Mouse (Mus musculus) thymus, adult 2 months (tissue): ENCODE data around the gene Cdc42bpa. TPM values are rescaled to one million over a fixed set of nuclear protein-coding genes. Genes with fewer than 3 reads are reported as not detected.

Experiments used
- DNase-seq: peaks from one replicate; pipeline ENCODE4 v3.0.0; 2021
- H3K27ac ChIP-seq: fragments of 200-500 bp; 2 replicates; pipeline ENCODE4 v1.5.1; 2012; ENCODE audit warnings: low read length, control low read depth; ENCODE audit not compliant: control insufficient read depth, insufficient read depth
- H3K27me3 ChIP-seq: fragments of 200-500 bp; 2 replicates; pipeline ENCODE4 v1.6.1; 2012; ENCODE audit warnings: mild to moderate bottlenecking, low read length, moderate library complexity, mixed read lengths; ENCODE audit not compliant: control insufficient read depth, insufficient read depth
- H3K36me3 ChIP-seq: fragments of 200-500 bp; 2 replicates; pipeline ENCODE4 v1.6.1; 2012; ENCODE audit warnings: mild to moderate bottlenecking, low read length, moderate library complexity; ENCODE audit not compliant: control insufficient read depth, insufficient read depth
- H3K4me1 ChIP-seq: fragments of 200-500 bp; replicated peaks from 2 replicates; pipeline ENCODE4 v1.6.1; 2012; ENCODE audit warnings: low read length; ENCODE audit not compliant: control insufficient read depth, insufficient read depth
- H3K4me3 ChIP-seq: fragments of 200-500 bp; 2 replicates; pipeline ENCODE4 v1.5.1; 2012; ENCODE audit warnings: mild to moderate bottlenecking, low read length, control low read depth, moderate library complexity; ENCODE audit not compliant: control insufficient read depth, insufficient read depth
- CTCF ChIP-seq: fragments of 200-500 bp; IDR thresholded peaks from 2 replicates; pipeline ENCODE4 v1.5.1; 2012; ENCODE audit warnings: mild to moderate bottlenecking, control low read depth, low read length, moderate library complexity, borderline replicate concordance; ENCODE audit not compliant: control insufficient read depth, poor library complexity, insufficient read depth; ENCODE audit errors: extremely low read depth
- POLR2A ChIP-seq: fragments of 200-500 bp; IDR thresholded peaks from 2 replicates; pipeline ENCODE4 v1.6.1; 2012; ENCODE audit warnings: mild to moderate bottlenecking, low read length, control low read depth, moderate library complexity; ENCODE audit not compliant: control insufficient read depth, poor library complexity, insufficient read depth; ENCODE audit errors: extremely low read depth
- WGBS: fragments of 180-500 bp; shearing (Covaris S2); methylation state at CpG from one replicate; pipeline ENCODE4 v1.1.7; 2018; 5-methylcytosine and 5-hydroxymethylcytosine counted together
- polyA plus RNA-seq: library from polyadenylated mRNA; depleted of rRNA; stranded (reverse); fragments of >200 nt; gene quantifications from 2 replicates; pipeline ENCODE4 v1.2.3, GENCODE M21; 2012

Cdc42bpa gene
- polyA plus RNA-seq, 1 experiment: 3.9 TPM

DNA sequence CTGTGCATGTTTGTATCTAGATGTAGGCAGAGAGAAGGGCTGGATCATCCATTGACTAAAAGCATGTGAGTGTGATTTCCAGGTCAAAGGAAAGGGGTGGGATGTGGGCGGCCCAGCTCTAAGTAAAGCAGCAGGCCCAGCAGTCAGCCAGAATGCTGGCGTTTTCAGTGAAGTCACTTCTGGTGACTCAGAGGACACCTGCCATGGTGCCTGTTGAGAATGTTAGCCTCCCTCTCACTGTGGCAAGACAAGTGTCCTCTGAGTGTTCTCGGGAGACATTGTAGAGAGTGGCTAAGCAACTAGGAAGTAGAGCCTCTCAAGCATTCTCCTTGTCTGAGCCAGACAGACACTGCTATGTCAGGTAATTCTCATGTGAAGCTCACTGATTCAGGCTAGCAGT is 144.3 kb downstream of the Cdc42bpa start:
- Histone ChIP-seq H3K4me3 (no peak overlapping the region), H3K4me1 (no peaks in the 10 kb centered on the region), H3K27me3 (no peaks in the 10 kb centered on the region), H3K27ac (no peak overlapping the region), H3K36me3 (no peaks in the 10 kb centered on the region)
- WGBS: 93% methylated on average over 3 of the region's 3 CpGs
- DNase-seq: no peak
- TF ChIP-seq POLR2A (no peak), CTCF (no peak)

DNA sequence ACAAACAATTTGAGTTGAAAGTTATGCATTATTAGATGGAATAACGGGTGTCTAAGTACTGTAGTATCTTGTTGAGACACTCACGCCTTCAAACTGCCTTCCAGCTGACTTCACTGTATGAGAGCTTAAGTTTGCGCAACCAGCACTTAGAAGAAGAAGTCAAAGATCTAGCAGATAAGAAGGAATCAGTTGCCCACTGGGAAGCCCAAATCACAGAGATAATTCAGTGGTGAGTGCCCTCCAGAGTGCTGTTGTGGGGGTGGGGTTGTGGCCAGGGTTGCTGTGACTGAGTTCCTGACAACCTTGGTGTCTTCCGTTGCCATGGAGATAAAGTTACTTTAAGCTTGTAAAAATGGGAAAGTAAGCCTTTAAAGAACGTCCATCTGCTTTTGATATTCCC is 148.8 kb downstream of the Cdc42bpa start:
- Histone ChIP-seq H3K27me3 (no peaks in the 10 kb centered on the region), H3K4me3 (no peak overlapping the region), H3K36me3 (no peaks in the 10 kb centered on the region), H3K27ac (no peak overlapping the region), H3K4me1 (no peaks in the 10 kb centered on the region)
- WGBS: 30% methylated on average over 5 of the region's 5 CpGs
- no peak for DNase-seq
- TF ChIP-seq POLR2A: no peak
- no peak for TF ChIP-seq CTCF

DNA sequence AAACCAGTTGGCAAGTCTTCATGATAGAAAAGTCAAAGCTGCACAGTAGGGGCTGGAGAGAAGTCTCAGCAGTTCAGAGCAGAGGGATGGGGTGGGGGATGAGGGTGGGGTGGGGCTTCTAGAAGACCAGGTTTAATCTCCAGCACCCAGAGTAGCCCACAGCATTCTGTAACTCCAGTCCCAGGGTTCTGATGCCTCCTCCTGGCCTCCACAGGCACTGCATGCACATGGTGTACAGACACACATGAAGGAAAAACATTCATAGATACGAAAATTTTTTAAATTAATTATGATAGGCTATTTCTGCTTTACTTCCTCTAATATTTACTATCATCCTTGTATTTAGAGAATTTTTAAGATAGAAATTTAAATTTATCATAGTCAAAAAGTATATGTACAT is 156.3 kb downstream of the Cdc42bpa start:
- Histone ChIP-seq H3K4me3 (no peak overlapping the region), H3K27me3 (no peaks in the 10 kb centered on the region), H3K36me3 (no peaks in the 10 kb centered on the region), H3K4me1 (no peaks in the 10 kb centered on the region), H3K27ac (no peak overlapping the region)
- WGBS: 96% methylated on average over 1 of the region's 1 CpGs
- peak; percentile 11 for DNase-seq
- TF ChIP-seq POLR2A: no peak
- no peak for TF ChIP-seq CTCF

DNA sequence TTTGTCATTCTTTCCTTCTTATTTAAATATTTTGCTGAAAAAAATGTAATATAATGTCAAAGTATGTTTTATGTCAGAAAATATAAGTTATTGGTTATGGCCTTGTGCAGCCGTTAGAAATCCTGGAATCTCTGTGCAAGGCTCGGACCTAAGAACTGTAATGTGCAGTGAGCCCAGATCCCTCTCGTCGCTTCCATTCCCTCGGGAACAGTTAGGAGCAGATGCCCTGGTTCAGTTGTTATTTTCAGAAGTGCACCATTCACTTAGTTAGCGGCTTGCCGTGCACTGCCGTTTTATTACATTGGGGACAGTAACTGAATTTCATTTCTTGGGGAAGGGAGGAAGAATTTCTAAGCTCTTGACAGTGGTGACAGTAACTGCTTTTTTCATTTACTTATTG is 158.0 kb downstream of the Cdc42bpa start:
- Histone ChIP-seq H3K4me3 (no peak overlapping the region), H3K36me3 (no peaks in the 10 kb centered on the region), H3K27ac (no peak overlapping the region), H3K27me3 (no peaks in the 10 kb centered on the region), H3K4me1 (no peaks in the 10 kb centered on the region)
- no peak for DNase-seq
- no peak for TF ChIP-seq CTCF
- TF ChIP-seq POLR2A: no peak
- 97% methylated on average over 8 of the region's 8 CpGs for WGBS

DNA sequence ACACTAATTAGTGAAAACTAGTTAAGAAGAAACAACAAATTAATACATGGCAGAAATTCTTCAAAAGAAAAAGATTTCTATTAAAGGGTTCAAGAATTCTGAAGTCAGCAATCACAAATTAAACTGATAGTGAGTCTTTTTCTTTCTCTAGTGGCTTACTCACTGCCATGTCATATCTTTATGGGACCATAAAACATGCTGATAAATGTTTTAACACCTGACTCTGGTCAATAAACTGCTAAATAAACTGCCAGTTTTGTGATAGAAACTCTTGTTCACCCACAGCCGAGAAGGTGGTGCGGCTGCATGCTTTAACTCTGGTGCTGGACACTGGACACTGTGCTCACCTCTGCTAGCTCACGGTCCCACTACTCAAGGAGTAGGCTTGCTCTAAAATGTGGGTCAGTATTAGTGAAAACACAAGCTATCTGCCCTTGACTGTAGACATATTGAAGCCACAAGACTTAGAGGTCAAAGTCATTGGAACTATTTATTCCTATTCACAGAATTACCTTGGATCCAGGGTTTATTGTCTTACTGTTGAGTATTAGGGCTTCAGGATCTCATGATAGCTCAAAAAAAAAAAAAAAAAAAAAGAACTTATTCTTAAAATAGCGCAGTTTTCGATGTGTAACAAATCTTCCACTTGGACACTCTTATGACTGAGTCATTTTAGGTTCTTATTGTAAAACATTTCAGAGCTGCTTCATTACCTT is 168.0 kb downstream of the Cdc42bpa start:
- no peak for DNase-seq
- TF ChIP-seq CTCF (no peak), POLR2A (no peak)
- WGBS: over 99% methylated on average over 5 of the region's 5 CpGs
- H3K36me3 ChIP-seq: no peaks in the 10 kb centered on the region
- H3K4me3 ChIP-seq: no peak overlapping the region
- no peak overlapping the region for H3K27ac ChIP-seq
- H3K27me3 ChIP-seq: no peaks in the 10 kb centered on the region
- H3K4me1 ChIP-seq: no peaks in the 10 kb centered on the region

DNA sequence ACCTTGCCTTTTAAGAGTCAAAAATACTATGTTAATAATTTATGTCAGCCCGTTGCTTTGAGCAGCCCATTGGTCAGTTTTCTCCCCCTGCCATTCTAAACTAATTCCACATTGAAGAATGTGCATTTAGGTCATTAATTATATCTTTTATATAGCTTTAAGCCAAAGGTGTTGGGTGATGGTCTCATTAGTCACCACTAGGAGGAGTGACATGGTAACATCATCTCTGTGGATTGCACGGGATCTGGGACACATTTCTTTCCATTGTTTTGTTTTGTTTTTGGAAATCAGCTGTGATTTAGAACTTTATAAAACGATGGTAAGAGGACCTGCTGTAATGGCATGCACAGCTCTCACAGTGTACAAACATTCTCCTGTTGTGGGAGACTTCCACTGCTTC is 171.1 kb downstream of the Cdc42bpa start:
- no peak for TF ChIP-seq CTCF
- no peak for TF ChIP-seq POLR2A
- Histone ChIP-seq H3K4me1 (no peaks in the 10 kb centered on the region), H3K27ac (no peak overlapping the region), H3K4me3 (no peak overlapping the region), H3K27me3 (no peaks in the 10 kb centered on the region), H3K36me3 (no peaks in the 10 kb centered on the region)
- no peak for DNase-seq
- WGBS: 83% methylated on average over 3 of the region's 3 CpGs

DNA sequence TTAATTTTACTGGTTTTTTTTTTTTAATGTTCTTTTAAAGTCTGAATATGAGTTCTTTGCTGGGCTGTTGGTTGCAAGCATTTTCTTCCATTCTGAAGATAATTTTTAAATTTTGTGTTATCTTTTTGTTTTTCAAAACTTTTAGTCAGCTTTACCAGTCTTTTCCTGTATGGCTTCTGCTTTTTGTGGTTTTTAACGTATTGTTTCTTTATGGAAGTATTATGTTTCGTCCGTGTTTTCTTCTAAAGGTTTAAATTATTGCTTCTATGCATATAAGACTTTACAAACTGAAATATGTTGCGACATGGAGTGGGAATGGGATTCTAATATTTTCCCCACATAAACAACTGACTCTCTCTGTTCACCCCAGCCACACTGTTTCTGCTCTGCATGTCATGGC is 171.9 kb downstream of the Cdc42bpa start:
- Histone ChIP-seq H3K27me3 (no peaks in the 10 kb centered on the region), H3K4me1 (no peaks in the 10 kb centered on the region), H3K27ac (no peak overlapping the region), H3K36me3 (no peaks in the 10 kb centered on the region), H3K4me3 (no peak overlapping the region)
- 45% methylated on average over 4 of the region's 4 CpGs for WGBS
- no peak for TF ChIP-seq CTCF
- no peak for TF ChIP-seq POLR2A
- DNase-seq: no peak
